Mouse (Mus musculus): Measurements from ENCODE around the gene Cmtm6.

GRCm38 (mm10) chr9:114751582-114751981 lies 20.7 kb downstream of the Cmtm6 start:
- no peak for TF ChIP-seq CTCF (IDR thresholded peaks at IDR 0.05; ENCODE audit: borderline replicate concordance, extremely low read depth, insufficient read depth, insufficient read length)
- no peak for TF ChIP-seq POLR2A (IDR thresholded peaks at IDR 0.05; ENCODE audit: borderline replicate concordance, extremely low read depth, insufficient read depth, insufficient read length, poor library complexity, severe bottlenecking)

Data from brain, embryonic 14.5 days (tissue).